Mouse (Mus musculus) layer of hippocampus, adult 9-10 months (tissue): ENCODE measurements around the gene Gm42742.

Experiments
- DNase-seq: peaks from one replicate; pipeline ENCODE4 v3.0.0; 2022; ENCODE audit warnings: low spot score

Gm42742 gene

DNA sequence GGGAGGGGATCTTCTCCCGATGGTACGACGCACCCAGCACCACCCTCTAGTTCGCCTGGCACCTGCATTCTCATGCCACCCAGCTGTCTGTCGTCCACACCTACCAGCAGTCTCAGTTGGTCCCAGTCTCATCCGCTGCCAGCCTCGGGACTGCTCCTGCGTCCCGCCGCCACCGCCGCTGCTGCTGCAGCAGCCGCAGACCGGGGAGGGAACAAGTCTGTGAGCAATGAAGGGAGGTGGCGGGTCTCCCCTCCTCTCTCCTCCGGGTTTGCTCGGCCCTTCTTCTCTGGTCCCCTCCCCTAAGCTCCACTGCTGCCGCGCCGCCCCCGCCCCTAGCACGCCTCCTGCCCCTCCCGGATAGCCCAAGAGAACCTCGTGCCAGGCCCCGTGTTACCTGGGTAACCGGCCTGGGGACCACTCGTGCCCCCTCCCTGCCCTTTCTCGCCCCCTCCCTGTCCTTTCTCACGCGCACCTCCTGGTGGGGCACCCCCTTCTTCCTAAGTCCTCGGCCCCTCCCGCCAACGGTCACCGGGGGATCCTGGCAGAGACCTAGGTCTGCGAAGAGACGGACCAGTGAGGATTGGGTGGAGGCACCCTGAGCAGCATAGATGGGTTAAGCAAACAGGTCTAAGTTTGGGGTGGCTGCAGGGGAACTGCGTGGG lies at the start of gene Gm42742, which contains the start of gene Prrt2:
Gm42742 (minus strand) TSS at position 197 of the 662 bp plus-strand sequence.
Prrt2 (minus strand) TSS at position 311 of the 662 bp plus-strand sequence.
- DNase-seq: no peak

- DNase-seq: no peak
These were observed 45.4 kb upstream of the Gm42742 start for GRCm38 (mm10) chr7:127066317-127066716.

GRCm38 (mm10) chr7:127065538-127065937 lies 44.6 kb upstream of the Gm42742 start:
- DNase-seq: no peak

- no peak for DNase-seq
These were observed 34.2 kb upstream of the Gm42742 start for GRCm38 (mm10) chr7:127055026-127055585.

- DNase-seq: no peak
These were observed 21.2 kb upstream of the Gm42742 start, which contains the start of gene Kif22 for GRCm38 (mm10) chr7:127041851-127042672. Gene Kif22, minus strand, starts transcription at chr7:127042471.

DNA sequence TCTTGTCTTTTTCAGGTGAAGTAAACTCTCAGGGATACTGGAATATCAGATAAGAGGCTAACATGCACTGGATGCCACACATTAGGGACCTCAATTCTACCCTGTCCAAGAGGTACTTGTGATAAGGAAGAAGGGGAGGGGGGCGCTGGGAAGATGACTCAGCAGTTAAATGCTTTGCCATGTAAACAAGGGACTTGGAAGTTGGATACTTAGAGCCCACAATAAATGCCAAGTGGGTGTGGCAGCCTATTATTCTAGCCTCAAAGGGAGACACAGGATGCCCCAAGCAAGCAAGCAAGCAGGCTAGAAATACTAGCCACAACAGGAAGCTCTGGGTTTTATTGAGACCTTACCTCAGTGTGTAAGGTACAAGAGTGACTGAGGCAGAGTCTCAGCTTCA lies 10.3 kb upstream of the Gm42742 start:
- no peak for DNase-seq

DNA sequence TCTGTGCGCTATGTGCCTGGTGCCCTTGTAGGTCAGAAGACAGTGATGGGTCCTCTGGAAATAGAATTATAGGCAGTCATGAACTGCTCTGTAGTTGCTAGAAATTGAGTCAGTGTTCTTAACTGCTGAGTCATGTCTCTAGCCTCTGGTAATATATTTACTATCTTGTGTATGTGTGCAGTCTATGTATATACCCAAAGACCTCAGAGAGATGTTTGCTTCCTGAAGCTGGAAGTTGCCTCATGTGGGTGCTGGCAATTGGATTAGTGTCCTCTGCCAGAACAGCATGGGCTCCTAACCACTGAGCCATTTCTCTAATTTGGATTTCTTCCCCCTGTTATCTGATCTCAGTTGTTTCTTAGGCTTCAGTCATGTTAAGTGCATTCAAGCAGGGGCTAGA lies 9.3 kb upstream of the Gm42742 start:
- no peak for DNase-seq

DNA sequence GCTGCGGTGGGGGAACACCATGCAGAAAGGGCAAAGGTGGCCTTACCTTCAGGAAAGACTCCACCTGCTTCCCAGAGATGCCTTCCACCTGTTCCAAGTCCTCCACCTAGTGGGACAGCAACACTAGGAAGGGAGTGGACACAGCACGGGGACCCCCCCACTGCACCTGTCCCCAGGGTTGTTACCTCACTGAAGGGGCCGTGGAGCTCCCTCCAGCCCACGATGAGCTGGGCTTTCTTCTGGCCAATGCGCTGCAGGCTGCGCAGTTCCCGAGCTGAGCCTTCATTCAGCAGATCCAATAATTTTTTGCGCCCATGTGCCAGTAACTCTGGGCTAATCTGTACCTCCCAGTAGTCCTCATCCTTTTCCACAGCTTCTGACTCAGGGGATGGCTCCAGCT lies 7.0 kb upstream of the Gm42742 start:
- no peak for DNase-seq

- peak; percentile 99 for DNase-seq
These were observed 6.3 kb upstream of the Gm42742 start, which contains the start of gene Maz for GRCm38 (mm10) chr7:127026984-127027726. Gene Maz, minus strand, starts transcription at chr7:127027037.

- no peak for DNase-seq
These were observed 5.7 kb upstream of the Gm42742 start for GRCm38 (mm10) chr7:127026616-127026983.

GRCm38 (mm10) chr7:127026161-127026600 lies 5.3 kb upstream of the Gm42742 start:
- DNase-seq: no peak

GRCm38 (mm10) chr7:127025556-127026160 lies 4.8 kb upstream of the Gm42742 start:
- DNase-seq: no peak

DNA sequence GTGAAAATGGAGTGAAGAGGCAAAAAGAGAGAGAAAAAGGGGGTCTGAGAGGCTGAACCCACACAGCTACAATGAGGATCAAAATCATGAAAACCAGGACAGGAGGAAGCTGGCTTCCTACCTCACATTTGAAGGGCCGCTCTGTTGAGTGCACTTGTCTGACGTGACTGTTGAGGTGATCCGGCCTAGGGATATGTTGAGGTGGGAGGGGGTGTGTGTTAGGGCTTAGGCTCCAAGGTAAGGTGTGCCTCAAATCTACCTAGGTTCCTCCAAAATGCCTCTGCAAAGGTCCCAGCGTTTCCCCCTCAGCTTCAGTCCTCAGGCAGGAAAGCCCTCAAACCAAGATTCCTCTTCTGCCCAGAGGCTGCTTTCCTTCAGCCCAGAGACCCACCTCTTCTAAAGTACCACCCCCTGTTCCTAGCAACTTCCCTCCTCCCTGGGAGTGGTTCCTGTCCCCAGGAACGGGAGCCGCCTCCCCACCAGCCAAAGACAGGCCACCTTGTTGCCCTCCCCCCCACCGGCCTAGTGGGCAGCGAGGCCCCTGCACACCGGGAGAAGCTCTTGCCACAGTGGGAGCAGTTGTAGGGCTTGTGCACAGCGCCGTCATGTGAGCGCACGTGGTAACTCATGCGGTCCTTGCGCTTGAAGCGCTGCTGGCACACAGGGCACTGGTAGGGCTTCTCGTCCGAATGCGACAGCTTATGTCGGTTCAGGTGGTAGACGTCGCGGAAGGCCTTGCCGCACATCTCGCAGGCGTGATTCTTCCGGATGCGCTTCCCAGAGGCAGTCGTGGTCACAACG lies 4.1 kb upstream of the Gm42742 start:
- no peak for DNase-seq

- DNase-seq: no peak
These were observed 3.2 kb upstream of the Gm42742 start for GRCm38 (mm10) chr7:127023896-127024690.

- no peak for DNase-seq
These were observed 2.4 kb upstream of the Gm42742 start for GRCm38 (mm10) chr7:127023272-127023691.

DNA sequence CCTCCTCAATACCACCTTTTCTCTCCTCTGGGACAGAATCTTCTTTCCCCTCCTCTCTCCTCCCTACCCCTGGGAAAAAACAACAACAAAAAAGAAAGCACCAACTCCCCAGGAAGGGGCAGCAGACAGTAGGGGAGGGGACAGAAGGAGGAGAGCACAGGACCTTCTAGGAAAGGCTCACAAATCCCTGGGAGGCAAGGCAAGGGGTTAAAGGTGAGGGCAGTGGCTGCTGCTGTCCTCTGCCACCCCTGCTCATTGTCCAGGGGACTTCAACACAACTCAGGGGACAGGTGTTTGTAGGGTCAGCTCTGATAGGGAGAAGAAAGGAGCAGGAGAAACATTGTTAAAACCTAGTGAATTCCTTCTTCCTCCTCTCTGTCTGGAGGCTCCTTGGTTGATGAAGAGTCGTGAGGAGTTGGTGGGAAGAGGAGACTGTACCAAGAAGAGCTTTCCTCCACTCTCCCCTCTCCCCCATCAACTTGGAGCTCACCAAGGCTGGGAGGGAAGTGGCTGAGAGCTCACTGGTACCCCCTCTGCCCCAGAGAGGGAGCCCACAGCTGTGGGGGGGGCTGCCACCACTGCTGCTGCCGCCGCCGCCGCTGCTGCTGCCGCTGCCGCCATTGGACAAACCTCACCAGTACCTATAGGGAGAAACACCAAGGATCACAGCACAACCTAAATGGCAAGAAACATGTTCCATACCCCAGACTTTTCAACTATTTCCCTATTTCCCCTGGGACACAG lies 1.8 kb upstream of the Gm42742 start:
- no peak for DNase-seq

DNA sequence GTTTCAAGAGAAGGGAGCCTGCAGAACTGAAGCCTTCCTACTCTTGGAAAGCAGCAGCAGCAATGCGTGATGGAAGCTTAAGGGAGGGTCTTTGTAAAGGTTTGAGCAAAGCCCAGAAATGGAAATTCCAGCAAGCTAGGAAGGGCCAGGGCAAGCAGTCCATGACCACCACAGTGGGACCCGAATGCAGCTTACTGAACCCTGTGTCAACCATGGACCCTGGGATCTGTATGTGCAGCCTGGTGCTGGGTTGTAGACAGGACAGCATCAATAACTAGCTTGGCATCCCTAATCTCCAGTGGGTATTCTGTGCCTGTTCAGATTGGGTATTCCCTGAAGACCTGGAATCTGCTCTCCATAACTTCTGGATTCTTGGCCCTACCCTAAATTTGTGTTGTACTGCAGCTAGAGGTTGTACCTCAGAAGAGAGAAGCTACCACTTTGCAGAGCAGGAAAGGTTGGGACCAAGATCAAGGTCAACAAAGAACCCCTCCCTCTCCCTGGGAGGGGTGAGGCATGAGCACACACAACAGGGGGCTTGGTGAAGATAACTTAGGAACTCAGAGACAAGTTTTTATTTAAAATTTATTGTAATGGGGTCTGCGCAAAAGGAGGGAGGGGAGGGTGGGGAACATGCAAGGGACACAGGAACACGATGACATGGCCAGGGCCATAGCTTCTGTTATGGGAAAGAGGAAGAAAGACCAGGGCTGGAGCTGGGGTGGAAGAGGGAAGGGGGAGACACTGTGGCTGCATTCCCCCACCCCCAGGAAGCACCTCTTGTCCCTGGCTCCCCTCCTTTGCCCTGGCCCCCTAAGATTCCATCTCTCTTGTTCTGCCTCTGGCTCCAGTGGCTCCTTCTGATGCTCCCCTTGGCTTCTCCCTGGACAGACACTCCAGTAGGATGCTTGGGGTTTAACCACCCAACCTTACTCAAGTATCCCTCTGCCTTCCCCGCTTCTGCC lies 948 bp upstream of the Gm42742 start:
- DNase-seq: no peak

GRCm38 (mm10) chr7:127020491-127020890 lies 406 bp downstream of the Gm42742 start:
- no peak for DNase-seq
